Mouse (Mus musculus) fibroblast of lung, adult 2 months (primary cell): ENCODE data around the gene Zfp84.

Experiments
- DNase-seq: peaks from one replicate; pipeline ENCODE4 v3.0.0-alpha.2; 2011; ENCODE audit warnings: low read depth

Gene Zfp84

DNA sequence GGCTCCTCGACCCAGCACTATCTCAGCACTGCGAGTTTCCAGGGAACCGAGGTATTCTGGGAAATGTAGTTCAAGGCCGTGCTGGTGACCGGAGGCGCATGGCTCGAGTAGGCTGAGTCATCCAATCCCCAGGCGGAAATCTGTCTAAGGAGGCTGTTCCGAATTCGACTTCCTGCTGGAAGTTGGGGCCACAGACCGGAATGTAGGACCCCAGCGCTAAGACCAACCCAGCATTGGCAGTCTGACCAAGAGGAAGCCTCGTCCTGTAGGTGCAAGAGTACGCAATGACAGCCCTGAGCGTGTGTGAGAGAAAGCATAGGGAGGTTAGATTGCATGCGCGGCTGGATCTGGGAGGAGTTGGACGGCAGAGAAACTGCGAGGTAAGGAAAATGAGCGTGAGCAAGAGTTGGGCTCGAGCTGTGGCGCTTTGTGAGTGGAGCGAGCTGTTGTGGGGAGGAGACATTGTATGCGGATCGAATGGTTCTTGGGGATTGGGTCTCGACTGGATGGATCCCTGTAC lies 47.6 kb downstream of the Zfp84 start, which contains the start of gene Zfp790:
TSS of gene Zfp790 (plus strand) at position 205 of the 520 bp plus-strand sequence.
- DNase-seq: peak; percentile 93

DNA sequence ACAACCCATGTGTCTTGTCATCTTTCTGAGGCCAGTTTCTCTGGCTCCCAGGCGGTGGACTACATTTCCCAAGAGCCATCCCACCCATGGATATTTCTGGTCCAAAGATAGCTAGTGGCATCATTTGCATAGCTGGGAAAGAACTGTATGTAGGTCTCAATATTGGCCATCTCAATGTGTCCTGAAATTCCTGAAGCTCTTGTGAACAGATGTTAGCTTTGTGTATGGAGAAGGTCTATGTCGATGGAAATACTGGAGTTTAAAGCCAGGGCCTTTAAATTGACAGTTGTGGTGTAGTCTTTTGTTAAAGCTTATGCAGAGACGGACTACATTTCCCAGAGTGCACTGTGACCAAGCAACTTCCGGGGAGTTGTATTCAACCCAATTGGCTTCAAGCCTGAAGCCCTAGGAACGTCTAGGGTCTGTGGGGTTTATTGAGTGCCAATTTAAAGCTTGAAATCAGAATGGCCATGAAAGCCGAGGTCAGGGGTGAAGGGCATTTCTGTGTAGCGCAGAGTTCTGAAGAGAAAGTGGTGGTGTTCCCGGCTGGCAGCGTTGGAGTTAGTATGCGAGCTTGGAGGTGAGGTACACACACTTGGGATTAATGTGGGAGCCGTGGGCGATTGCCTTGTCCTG lies 50.4 kb downstream of the Zfp84 start:
- DNase-seq: peak; percentile 59

- DNase-seq: no peak
These were observed 59.6 kb downstream of the Zfp84 start for GRCm38 (mm10) chr7:29828001-29828400.
